Mouse (Mus musculus): Measurements from ENCODE around the gene Pigu. TPM values are rescaled to one million over a fixed set of nuclear protein-coding genes. Genes with fewer than 3 reads are reported as not detected.

Gene Pigu
- polyA plus RNA-seq, 1 experiment from 2014 or later: 56.3 TPM

GRCm38 (mm10) chr2:155385731-155386533 lies 28.7 kb upstream of the Pigu start:
- Histone ChIP-seq H3K4me2 (ENCODE audit: low read depth, low read length, severe bottlenecking) (0 out of 2 replicates have a peak overlapping the region, but pooled peaks have one; percentile 8), H3K27me3 (ENCODE audit: control insufficient read depth, insufficient read depth, low read length) (no peaks in the 10 kb centered on the region), H3K36me3 (ENCODE audit: control insufficient read depth, insufficient read depth, low read length) (peaks cover 2% of the 10 kb centered on the region; the same call in 1 of the 2 replicates), H3K9me3 (ENCODE audit: control insufficient read depth, low read length) (no peaks in the 10 kb centered on the region), H3K9ac (ENCODE audit: low read length) (peak overlapping the region; percentile 33), H3K27ac (ENCODE audit: low read depth, low read length) (no peak overlapping the region), H3K4me3 (ENCODE audit: low read depth, low read length) (no peak overlapping the region), H3K4me1 (replicated peaks; ENCODE audit: control insufficient read depth, insufficient read depth, low read length) (peaks cover 6% of the 10 kb centered on the region)
- DNase-seq (ENCODE audit: low spot score) (peak; percentile 57), ATAC-seq (replicated peaks; ENCODE audit: low FRiP score) (no peak)
- 45% methylated on average over 18 of the region's 18 CpGs for WGBS

- H3K4me1 ChIP-seq (replicated peaks; ENCODE audit: control insufficient read depth, insufficient read depth, low read length): peaks cover 6% of the 10 kb centered on the region
- H3K4me2 ChIP-seq (ENCODE audit: low read depth, low read length, severe bottlenecking): no peak overlapping the region
- H3K9me3 ChIP-seq (ENCODE audit: control insufficient read depth, low read length): no peaks in the 10 kb centered on the region
- H3K9ac ChIP-seq (ENCODE audit: low read length): no peak overlapping the region
- peaks cover 2% of the 10 kb centered on the region; the same call in 1 of the 2 replicates for H3K36me3 ChIP-seq (ENCODE audit: control insufficient read depth, insufficient read depth, low read length)
- peak; percentile 85 for DNase-seq (ENCODE audit: low spot score)
- ATAC-seq (replicated peaks; ENCODE audit: low FRiP score): no peak
- no peak overlapping the region for H3K4me3 ChIP-seq (ENCODE audit: low read depth, low read length)
- H3K27me3 ChIP-seq (ENCODE audit: control insufficient read depth, insufficient read depth, low read length): 0 out of 2 replicates have a peak, but pooled peaks cover 4% of the 10 kb centered on the region
- WGBS: 21% methylated on average over 7 of the region's 7 CpGs
- no peak overlapping the region for H3K27ac ChIP-seq (ENCODE audit: low read depth, low read length)
These were observed 27.9 kb upstream of the Pigu start for GRCm38 (mm10) chr2:155385090-155385489.

- Histone ChIP-seq H3K36me3 (ENCODE audit: control insufficient read depth, insufficient read depth, low read length) (peaks cover 2% of the 10 kb centered on the region; the same call in 1 of the 2 replicates), H3K4me3 (ENCODE audit: low read depth, low read length) (peak overlapping the region; percentile 87), H3K27ac (ENCODE audit: low read depth, low read length) (no peak overlapping the region), H3K27me3 (ENCODE audit: control insufficient read depth, insufficient read depth, low read length) (0 out of 2 replicates have a peak, but pooled peaks cover 4% of the 10 kb centered on the region), H3K4me2 (ENCODE audit: low read depth, low read length, severe bottlenecking) (peak overlapping the region; percentile 69), H3K9ac (ENCODE audit: low read length) (no peak overlapping the region), H3K4me1 (replicated peaks; ENCODE audit: control insufficient read depth, insufficient read depth, low read length) (peaks cover 6% of the 10 kb centered on the region), H3K9me3 (ENCODE audit: control insufficient read depth, low read length) (no peaks in the 10 kb centered on the region)
- 76% methylated on average over 2 of the region's 2 CpGs for WGBS
- no peak for DNase-seq (ENCODE audit: low spot score)
- no peak for ATAC-seq (replicated peaks; ENCODE audit: low FRiP score)
These were observed 25.7 kb upstream of the Pigu start for GRCm38 (mm10) chr2:155382791-155383438.

GRCm38 (mm10) chr2:155382332-155382700 lies 25.1 kb upstream of the Pigu start:
- 0 out of 2 replicates have a peak overlapping the region, but pooled peaks have one; percentile 92 for H3K27ac ChIP-seq (ENCODE audit: low read depth, low read length)
- H3K4me1 ChIP-seq (replicated peaks; ENCODE audit: control insufficient read depth, insufficient read depth, low read length): peaks cover 6% of the 10 kb centered on the region
- 0 out of 2 replicates have a peak, but pooled peaks cover 4% of the 10 kb centered on the region for H3K27me3 ChIP-seq (ENCODE audit: control insufficient read depth, insufficient read depth, low read length)
- H3K9ac ChIP-seq (ENCODE audit: low read length): peak overlapping the region; percentile 93
- peak overlapping the region; percentile 69 for H3K4me2 ChIP-seq (ENCODE audit: low read depth, low read length, severe bottlenecking)
- no peaks in the 10 kb centered on the region for H3K9me3 ChIP-seq (ENCODE audit: control insufficient read depth, low read length)
- 22% methylated on average over 6 of the region's 6 CpGs for WGBS
- H3K4me3 ChIP-seq (ENCODE audit: low read depth, low read length): peak overlapping the region; percentile 87
- no peak for DNase-seq (ENCODE audit: low spot score)
- H3K36me3 ChIP-seq (ENCODE audit: control insufficient read depth, insufficient read depth, low read length): peaks cover 2% of the 10 kb centered on the region; the same call in 1 of the 2 replicates
- peak; percentile 13; the same call in 1 of the 2 replicates for ATAC-seq (replicated peaks; ENCODE audit: low FRiP score)

GRCm38 (mm10) chr2:155381643-155382331 lies 24.6 kb upstream of the Pigu start:
- Histone ChIP-seq H3K36me3 (ENCODE audit: control insufficient read depth, insufficient read depth, low read length) (peaks cover 2% of the 10 kb centered on the region; the same call in 1 of the 2 replicates), H3K4me3 (ENCODE audit: low read depth, low read length) (peak overlapping the region; percentile 87), H3K27ac (ENCODE audit: low read depth, low read length) (peak overlapping the region; percentile 92), H3K9ac (ENCODE audit: low read length) (peak overlapping the region; percentile 93), H3K27me3 (ENCODE audit: control insufficient read depth, insufficient read depth, low read length) (0 out of 2 replicates have a peak, but pooled peaks cover 4% of the 10 kb centered on the region), H3K4me1 (replicated peaks; ENCODE audit: control insufficient read depth, insufficient read depth, low read length) (peaks cover 6% of the 10 kb centered on the region), H3K9me3 (ENCODE audit: control insufficient read depth, low read length) (no peaks in the 10 kb centered on the region), H3K4me2 (ENCODE audit: low read depth, low read length, severe bottlenecking) (peak overlapping the region; percentile 69)
- ATAC-seq (replicated peaks; ENCODE audit: low FRiP score) (peak; percentile 93), DNase-seq (ENCODE audit: low spot score) (peak; percentile 98)
- under 1% methylated on average over 67 of the region's 68 CpGs for WGBS

GRCm38 (mm10) chr2:155381060-155381437 lies 23.8 kb upstream of the Pigu start:
- H3K36me3 ChIP-seq (ENCODE audit: control insufficient read depth, insufficient read depth, low read length): peaks cover 2% of the 10 kb centered on the region; the same call in 1 of the 2 replicates
- H3K9ac ChIP-seq (ENCODE audit: low read length): peak overlapping the region; percentile 93
- no peaks in the 10 kb centered on the region for H3K9me3 ChIP-seq (ENCODE audit: control insufficient read depth, low read length)
- peaks cover 3% of the 10 kb centered on the region for H3K4me1 ChIP-seq (replicated peaks; ENCODE audit: control insufficient read depth, insufficient read depth, low read length)
- DNase-seq (ENCODE audit: low spot score) (no peak), ATAC-seq (replicated peaks; ENCODE audit: low FRiP score) (no peak)
- WGBS: 1% methylated on average over 11 of the region's 11 CpGs
- peak overlapping the region; percentile 69 for H3K4me2 ChIP-seq (ENCODE audit: low read depth, low read length, severe bottlenecking)
- no peak overlapping the region; the same call in 1 of the 2 replicates for H3K27ac ChIP-seq (ENCODE audit: low read depth, low read length)
- peak overlapping the region; percentile 87 for H3K4me3 ChIP-seq (ENCODE audit: low read depth, low read length)
- H3K27me3 ChIP-seq (ENCODE audit: control insufficient read depth, insufficient read depth, low read length): 0 out of 2 replicates have a peak, but pooled peaks cover 4% of the 10 kb centered on the region

GRCm38 (mm10) chr2:155380261-155381059 lies 23.2 kb upstream of the Pigu start, which contains the start of gene Trp53inp2:
Trp53inp2 (plus strand) TSS chr2:155381059.
- no peaks in the 10 kb centered on the region; the same call in 1 of the 2 replicates for H3K4me1 ChIP-seq (replicated peaks; ENCODE audit: control insufficient read depth, insufficient read depth, low read length)
- H3K36me3 ChIP-seq (ENCODE audit: control insufficient read depth, insufficient read depth, low read length): peaks cover 2% of the 10 kb centered on the region; the same call in 1 of the 2 replicates
- ATAC-seq (replicated peaks; ENCODE audit: low FRiP score) (no peak), DNase-seq (ENCODE audit: low spot score) (no peak)
- WGBS: 48% methylated on average over 8 of the region's 8 CpGs
- no peaks in the 10 kb centered on the region for H3K9me3 ChIP-seq (ENCODE audit: control insufficient read depth, low read length)
- H3K27ac ChIP-seq (ENCODE audit: low read depth, low read length): peak within 1 kb of the TSS; percentile 92
- H3K4me3 ChIP-seq (ENCODE audit: low read depth, low read length): peak within 1 kb of the TSS; percentile 87
- peak within 1 kb of the TSS; percentile 93 for H3K9ac ChIP-seq (ENCODE audit: low read length)
- peak within 1 kb of the TSS; percentile 69 for H3K4me2 ChIP-seq (ENCODE audit: low read depth, low read length, severe bottlenecking)
- H3K27me3 ChIP-seq (ENCODE audit: control insufficient read depth, insufficient read depth, low read length): 0 out of 2 replicates have a peak, but pooled peaks cover 4% of the 10 kb centered on the region

Data from forebrain, embryonic 11.5 days (tissue).